Mouse (Mus musculus) liver, postnatal 0 days (tissue): ENCODE measurements around the gene Plgrkt. TPM values are rescaled to one million over a fixed set of nuclear protein-coding genes. Genes with fewer than 3 reads are reported as not detected.
"Not testable (repeated sequence)": the region's sequence is repeated elsewhere in the genome, so short reads cannot be mapped to it uniquely, and the experiment has no call there.

Experiments used
- ATAC-seq: fragments of 200-750 bp; cut with Nextera tagmentation; 2 replicates; pipeline ENCODE4 v1.8.0; 2017; ENCODE audit warnings: mild to moderate bottlenecking, moderate library complexity
- DNase-seq: peaks from one replicate; pipeline ENCODE4 v3.0.0-alpha.2; 2016
- H3K27ac ChIP-seq: fragments of 300-500 bp; sonication (generic); 2 replicates; pipeline ENCODE4 v1.5.1; 2014; ENCODE audit warnings: antibody characterized with exemption, moderate library complexity, mild to moderate bottlenecking, low read depth
- H3K27me3 ChIP-seq: fragments of 300-500 bp; sonication (generic); 2 replicates; pipeline ENCODE4 v1.6.1; 2014; ENCODE audit warnings: low read length, control low read depth, mixed read lengths; ENCODE audit not compliant: insufficient read depth
- H3K36me3 ChIP-seq: fragments of 300-500 bp; sonication (generic); replicated peaks from 2 replicates; pipeline ENCODE4 v1.6.1; 2014; ENCODE audit warnings: mild to moderate bottlenecking, control low read depth, low read length, moderate library complexity, mixed read lengths; ENCODE audit not compliant: insufficient read depth
- H3K4me1 ChIP-seq: fragments of 300-500 bp; sonication (generic); 2 replicates; pipeline ENCODE4 v1.6.1; 2014; ENCODE audit warnings: antibody characterized with exemption, mild to moderate bottlenecking, control low read depth; ENCODE audit not compliant: insufficient read depth
- H3K4me2 ChIP-seq: fragments of 300-500 bp; sonication (generic); 2 replicates; pipeline ENCODE4 v1.6.1; 2014; ENCODE audit warnings: low read depth, mild to moderate bottlenecking, low read length, moderate library complexity, mixed read lengths
- H3K4me3 ChIP-seq: fragments of 300-500 bp; sonication (generic); 2 replicates; pipeline ENCODE4 v1.5.1; 2014; ENCODE audit warnings: low read depth, low read length
- H3K9ac ChIP-seq: fragments of 300-500 bp; sonication (generic); replicated peaks from 2 replicates; pipeline ENCODE4 v1.6.1; 2014; ENCODE audit warnings: mild to moderate bottlenecking, moderate library complexity
- H3K9me3 ChIP-seq: fragments of 300-500 bp; sonication (generic); 2 replicates; pipeline ENCODE4 v1.6.1; 2016; ENCODE audit warnings: mild to moderate bottlenecking, control low read depth, low read length, mixed read lengths
- CTCF ChIP-seq: sonication (generic); IDR thresholded peaks from 2 replicates; pipeline ENCODE4 v1.5.1; 2016; ENCODE audit warnings: antibody characterized with exemption, low read depth
- EP300 ChIP-seq: IDR thresholded peaks from 2 replicates; pipeline ENCODE4 v1.6.1; 2016; ENCODE audit warnings: antibody characterized with exemption, low read depth, mild to moderate bottlenecking
- WGBS: fragments of 180-500 bp; shearing (Covaris S2); extraction: QIAGEN DNeasy Blood & Tissue Kit; methylation state at CpG from one replicate; pipeline ENCODE4 v1.1.7; 2014; ENCODE audit not compliant: insufficient replicate concordance; 5-methylcytosine and 5-hydroxymethylcytosine counted together
- polyA plus RNA-seq: library from polyadenylated mRNA; unstranded; fragments of >200 nt; fragmentation: Nextera tagmentation; extraction: Ambion mirVana; gene quantifications from 2 replicates; pipeline ENCODE4 v1.2.1, GENCODE M21; 2015

The Plgrkt gene
- polyA plus RNA-seq = 23.8 and 25.0 TPM in 2 replicates

GRCm38 (mm10) chr19:29366969-29367622 is at the start of gene Plgrkt, which contains the start of gene Cd274:
Gene Plgrkt (minus strand): TSS chr19:29367390.
Gene Cd274 (plus strand): TSS chr19:29367455.
- H3K4me3 ChIP-seq = peak within 1 kb of the TSS; percentile 85
- ATAC-seq (peak; percentile 87), DNase-seq (peak; percentile 91)
- TF ChIP-seq EP300 = peak; percentile 7; the same call in 1 of the 2 replicates
- TF ChIP-seq CTCF = no peak
- no peaks in the 10 kb centered on the region for H3K27me3 ChIP-seq
- H3K9ac ChIP-seq = peak within 1 kb of the TSS; percentile 76
- peaks cover 33% of the 10 kb centered on the region for H3K4me1 ChIP-seq
- H3K36me3 ChIP-seq = no peaks in the 10 kb centered on the region
- peak within 1 kb of the TSS; percentile 96 for H3K4me2 ChIP-seq
- peak within 1 kb of the TSS; percentile 96 for H3K27ac ChIP-seq
- under 1% methylated on average over 26 of the region's 26 CpGs for WGBS
- no peaks in the 10 kb centered on the region for H3K9me3 ChIP-seq

- Histone ChIP-seq H3K4me2 (no peak overlapping the region), H3K36me3 (no peaks in the 10 kb centered on the region), H3K27ac (no peak overlapping the region), H3K9ac (no peak overlapping the region), H3K27me3 (no peaks in the 10 kb centered on the region), H3K4me3 (no peak overlapping the region), H3K9me3 (no peaks in the 10 kb centered on the region), H3K4me1 (peaks cover 24% of the 10 kb centered on the region)
- TF ChIP-seq EP300 = no peak
- no peak for TF ChIP-seq CTCF
- no peak for ATAC-seq
- DNase-seq = no peak
- 40% methylated on average over 3 of the region's 3 CpGs for WGBS
Measured at GRCm38 (mm10) chr19:29416393-29416902, 49.3 kb upstream of the Plgrkt start.

GRCm38 (mm10) chr19:29414917-29415316 is 47.7 kb upstream of the Plgrkt start:
- not testable (repeated sequence) for H3K9me3 ChIP-seq, H3K27ac ChIP-seq, H3K4me3 ChIP-seq, ATAC-seq, H3K36me3 ChIP-seq, H3K27me3 ChIP-seq, DNase-seq, H3K4me2 ChIP-seq, H3K9ac ChIP-seq
- peaks cover 16% of the 10 kb centered on the region for H3K4me1 ChIP-seq

GRCm38 (mm10) chr19:29414513-29414912 is 47.3 kb upstream of the Plgrkt start:
- ATAC-seq (no peak), DNase-seq (no peak)
- no peaks in the 10 kb centered on the region for H3K27me3 ChIP-seq
- no peak overlapping the region for H3K27ac ChIP-seq
- no peaks in the 10 kb centered on the region for H3K9me3 ChIP-seq
- TF ChIP-seq CTCF (no peak), EP300 (no peak)
- WGBS = 68% methylated on average over 3 of the region's 3 CpGs
- no peaks in the 10 kb centered on the region for H3K36me3 ChIP-seq
- no peak overlapping the region for H3K9ac ChIP-seq
- no peak overlapping the region for H3K4me2 ChIP-seq
- H3K4me3 ChIP-seq = no peak overlapping the region
- peaks cover 14% of the 10 kb centered on the region for H3K4me1 ChIP-seq

GRCm38 (mm10) chr19:29412476-29413420 is 45.6 kb upstream of the Plgrkt start:
- Histone ChIP-seq H3K4me1 (peaks cover 3% of the 10 kb centered on the region; the same call in 1 of the 2 replicates), H3K9me3 (no peaks in the 10 kb centered on the region), H3K27ac (no peak overlapping the region), H3K4me2 (no peak overlapping the region), H3K36me3 (no peaks in the 10 kb centered on the region), H3K4me3 (no peak overlapping the region), H3K27me3 (no peaks in the 10 kb centered on the region), H3K9ac (no peak overlapping the region)
- 73% methylated on average over 6 of the region's 6 CpGs for WGBS
- DNase-seq (no peak), ATAC-seq (no peak)
- TF ChIP-seq CTCF (no peak), EP300 (no peak)

GRCm38 (mm10) chr19:29410619-29411018 is 43.4 kb upstream of the Plgrkt start, which contains the start of gene Pdcd1lg2:
Gene Pdcd1lg2 (plus strand): TSS chr19:29410919.
- ATAC-seq = no peak
- WGBS = 65% methylated on average over 4 of the region's 4 CpGs
- no peaks in the 10 kb centered on the region for H3K27me3 ChIP-seq

More at GRCm38 (mm10) chr19:29410619-29411018, 43.4 kb upstream of the Plgrkt start, which contains the start of gene Pdcd1lg2:
- no peak for DNase-seq
- no peaks in the 10 kb centered on the region for H3K36me3 ChIP-seq
- H3K4me2 ChIP-seq = no peak within 1 kb of the TSS
- no peak within 1 kb of the TSS for H3K27ac ChIP-seq
- H3K4me3 ChIP-seq = no peak within 1 kb of the TSS
- no peak for TF ChIP-seq EP300
- no peak for TF ChIP-seq CTCF
- H3K4me1 ChIP-seq = no peaks in the 10 kb centered on the region
- no peaks in the 10 kb centered on the region for H3K9me3 ChIP-seq
- no peak within 1 kb of the TSS for H3K9ac ChIP-seq
